Mouse (Mus musculus) layer of hippocampus, adult 18-20 months (tissue): ENCODE measurements around the gene Wipi1. TPM values are rescaled to one million over a fixed set of nuclear protein-coding genes. Genes with fewer than 3 reads are reported as not detected.
"Not testable (repeated sequence)": the region's sequence is repeated elsewhere in the genome, so short reads cannot be mapped to it uniquely, and the experiment has no call there.

Source experiments
- DNase-seq, 2 experiments: peaks; one replicate each; pipeline ENCODE4 v3.0.0; 2022; ENCODE audit warnings: low spot score in 2 of 2
- long read RNA-seq: library from polyadenylated mRNA; stranded (forward); transcript quantifications from one replicate; pipeline ENCODE4 v2.0.0, GENCODE M21; 2021
- total RNA-seq, 2 experiments: library from RNA; stranded (reverse); gene quantifications; 2 replicates each; pipeline ENCODE4 v1.2.3; 2021

The Wipi1 gene
- 10 to 100 TPM; 21.1 to 21.6 TPM for total RNA-seq
- long read RNA-seq, transcript Wipi1-202 (13 exons, 2,050 nt): major isoform, 9 of 14 reads
- long read RNA-seq, partial matches to known transcripts: 0 of 14 reads
- long read RNA-seq, other reads (novel, unspliced or antisense): 2 of 14 reads

GRCm38 (mm10) chr11:109611303-109612149, at the start of gene Wipi1:
Gene Wipi1, minus strand, starts transcription at chr11:109611967.
- DNase-seq: peak; percentile 98 to 99

- not testable (repeated sequence) for DNase-seq
Measured at GRCm38 (mm10) chr11:109660526-109660925, 48.8 kb upstream of the Wipi1 start.

- no peak for DNase-seq
Measured at GRCm38 (mm10) chr11:109656232-109656631, 44.5 kb upstream of the Wipi1 start.

GRCm38 (mm10) chr11:109654581-109654980, 42.8 kb upstream of the Wipi1 start:
- no peak for DNase-seq

- DNase-seq: no peak
Measured at GRCm38 (mm10) chr11:109653201-109653600, 41.4 kb upstream of the Wipi1 start.

- DNase-seq: no peak
Measured at GRCm38 (mm10) chr11:109652505-109652904, 40.7 kb upstream of the Wipi1 start.

- no peak for DNase-seq
Measured at GRCm38 (mm10) chr11:109651566-109652024, 39.8 kb upstream of the Wipi1 start.

- DNase-seq: peak; percentile 93 to 96
Measured at GRCm38 (mm10) chr11:109650788-109651565, 39.2 kb upstream of the Wipi1 start.

- peak; percentile 86 to 88 for DNase-seq
Measured at GRCm38 (mm10) chr11:109649975-109650701, 38.4 kb upstream of the Wipi1 start.

GRCm38 (mm10) chr11:109649206-109649605, 37.4 kb upstream of the Wipi1 start, which contains the start of gene Prkar1a:
Gene Prkar1a, plus strand, starts transcription at chr11:109649405.
- DNase-seq: peak in 1 of 2 experiments; percentile 59

- no peak for DNase-seq
Measured at GRCm38 (mm10) chr11:109648510-109648909, 36.7 kb upstream of the Wipi1 start.

- no peak for DNase-seq
Measured at GRCm38 (mm10) chr11:109641498-109642222, 29.9 kb upstream of the Wipi1 start.

- DNase-seq: no peak
Measured at GRCm38 (mm10) chr11:109635871-109636395, 24.2 kb upstream of the Wipi1 start.

GRCm38 (mm10) chr11:109634928-109635327, 23.2 kb upstream of the Wipi1 start:
- no peak for DNase-seq

- no peak for DNase-seq
Measured at GRCm38 (mm10) chr11:109629021-109629521, 17.3 kb upstream of the Wipi1 start.

GRCm38 (mm10) chr11:109628099-109628498, 16.3 kb upstream of the Wipi1 start:
- DNase-seq: no peak

- DNase-seq: no peak
Measured at GRCm38 (mm10) chr11:109627648-109628047, 15.9 kb upstream of the Wipi1 start.

GRCm38 (mm10) chr11:109623238-109623637, 11.5 kb upstream of the Wipi1 start:
- DNase-seq: no peak

- no peak for DNase-seq
Measured at GRCm38 (mm10) chr11:109622518-109623037, 10.8 kb upstream of the Wipi1 start.

- DNase-seq: peak in 1 of 2 experiments; percentile 71
Measured at GRCm38 (mm10) chr11:109621183-109621582, 9.4 kb upstream of the Wipi1 start.
